Comparison of ENCODE assay signal across 27 mouse cellular contexts in the genomic region with DNA sequence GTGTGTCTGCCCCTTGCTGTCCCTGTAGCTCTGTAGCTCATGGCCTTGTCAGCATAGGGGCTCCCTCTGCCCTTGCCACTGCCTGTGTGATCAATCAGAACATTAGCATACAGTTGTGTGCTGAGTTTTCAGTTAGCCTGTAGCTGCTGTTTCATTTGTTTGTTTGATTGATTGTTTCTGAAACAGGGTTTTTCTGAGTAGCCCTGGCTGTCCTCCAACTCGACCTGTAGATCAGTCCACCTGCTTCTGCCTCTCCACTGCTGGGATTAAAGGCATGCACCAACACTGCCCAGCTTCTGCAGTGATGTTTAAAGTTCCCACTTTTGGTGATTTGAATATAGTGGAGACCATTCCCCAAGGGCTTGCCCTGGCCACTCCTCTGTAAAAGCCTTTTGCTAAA.
DNase-seq lines count a peak whose midpoint lies in the region; ATAC-seq and TF ChIP-seq lines count a peak whose summit lies in the region.
"Had no signal": no experiment of that assay in that cellular context is flagged by ENCODE, and none has a peak within 500 bp of the region (broad histone marks: within the 10 kb centered on the region; RNA-seq: fewer than 3 reads in every experiment).

No protein-coding gene starts in this region.

- no peaks in the 10 kb centered on the region for H3K36me3 ChIP-seq in intestine, embryonic 14.5 days (ENCODE audit: control insufficient read depth, insufficient read depth, low read length)
- H3K36me3 ChIP-seq in intestine, embryonic 16.5 days (ENCODE audit: control insufficient read depth, insufficient read depth, low read length) = no peaks in the 10 kb centered on the region
- H3K36me3 ChIP-seq in liver, adult 2 months (ENCODE audit: control insufficient read depth, insufficient read depth, low read length) = no peaks in the 10 kb centered on the region
- no peaks in the 10 kb centered on the region for H3K36me3 ChIP-seq in liver, embryonic 13.5 days
- H3K36me3 ChIP-seq in liver, postnatal 0 days (replicated peaks; ENCODE audit: insufficient read depth, low read length) = no peaks in the 10 kb centered on the region
- no peaks in the 10 kb centered on the region for H3K36me3 ChIP-seq in hindbrain, embryonic 10.5 days
- H3K36me3 ChIP-seq: forebrain, embryonic 10.5 days; heart, embryonic 10.5 days; heart, embryonic 13.5 days; hindbrain, embryonic 12.5 days; hindbrain, embryonic 15.5 days had no signal

- H3K27ac ChIP-seq in intestine, embryonic 14.5 days (ENCODE audit: low read depth) = no peak overlapping the region
- no peak overlapping the region for H3K27ac ChIP-seq in intestine, embryonic 16.5 days (ENCODE audit: low read length)
- peak overlapping the region; percentile 84 for H3K27ac ChIP-seq in liver, adult 2 months (replicated peaks; ENCODE audit: insufficient read depth, low read depth, low read length)
- H3K27ac ChIP-seq in liver, embryonic 13.5 days = peak overlapping the region; percentile 73
- peak overlapping the region; percentile 77 for H3K27ac ChIP-seq in liver, postnatal 0 days (ENCODE audit: low read depth)
- no peak overlapping the region for H3K27ac ChIP-seq in hindbrain, embryonic 10.5 days
- H3K27ac ChIP-seq: forebrain, embryonic 10.5 days; forebrain, embryonic 13.5 days; heart, adult 2 months; heart, embryonic 10.5 days; heart, embryonic 13.5 days; hindbrain, embryonic 12.5 days; hindbrain, embryonic 15.5 days had no signal

- H3K9me3 ChIP-seq in intestine, embryonic 14.5 days (ENCODE audit: control insufficient read depth, low read length) = no peaks in the 10 kb centered on the region
- H3K9me3 ChIP-seq in intestine, embryonic 16.5 days (ENCODE audit: control insufficient read depth, low read length) = no peaks in the 10 kb centered on the region
- H3K9me3 ChIP-seq in liver, embryonic 13.5 days (replicated peaks) = no peaks in the 10 kb centered on the region; the same call in 1 of the 2 replicates
- H3K9me3 ChIP-seq in liver, postnatal 0 days (ENCODE audit: low read length) = no peaks in the 10 kb centered on the region
- H3K9me3 ChIP-seq in hindbrain, embryonic 10.5 days = no peaks in the 10 kb centered on the region
- H3K9me3 ChIP-seq: forebrain, embryonic 10.5 days; forebrain, embryonic 13.5 days; heart, embryonic 10.5 days; heart, embryonic 13.5 days; hindbrain, embryonic 12.5 days; hindbrain, embryonic 15.5 days had no signal

- ATAC-seq in intestine, embryonic 14.5 days (replicated peaks; ENCODE audit: low FRiP score, low TSS enrichment, low read depth) = no peak
- ATAC-seq in intestine, embryonic 16.5 days = no peak
- no peak for ATAC-seq in liver, embryonic 13.5 days (ENCODE audit: low read depth)
- ATAC-seq in liver, postnatal 0 days = peak; percentile 26
- ATAC-seq: forebrain, embryonic 13.5 days; forebrain, embryonic 16.5 days; Patski had no signal

- no peak for TF ChIP-seq POLR2A in liver, adult 2 months (IDR thresholded peaks at IDR 0.05; ENCODE audit: extremely low read depth, insufficient read depth, low read length)

- no peak for TF ChIP-seq CTCF in liver, adult 2 months (IDR thresholded peaks at IDR 0.05; ENCODE audit: low read depth, low read length)
- TF ChIP-seq CTCF in liver, postnatal 0 days (IDR thresholded peaks at IDR 0.05; ENCODE audit: low read depth) = no peak

- H3K4me2 ChIP-seq in intestine, embryonic 14.5 days (ENCODE audit: low read length) = no peak overlapping the region
- H3K4me2 ChIP-seq in intestine, embryonic 16.5 days (ENCODE audit: low read depth, low read length) = no peak overlapping the region
- no peak overlapping the region for H3K4me2 ChIP-seq in liver, embryonic 13.5 days
- H3K4me2 ChIP-seq in liver, postnatal 0 days (ENCODE audit: low read depth, low read length) = no peak overlapping the region
- H3K4me2 ChIP-seq: forebrain, embryonic 13.5 days; heart, embryonic 13.5 days; hindbrain, embryonic 12.5 days; hindbrain, embryonic 15.5 days had no signal

- H3K9ac ChIP-seq in intestine, embryonic 14.5 days (ENCODE audit: low read length) = no peak overlapping the region
- H3K9ac ChIP-seq in intestine, embryonic 16.5 days (ENCODE audit: low read depth, low read length) = no peak overlapping the region
- peak overlapping the region; percentile 49 for H3K9ac ChIP-seq in liver, adult 2 months (ENCODE audit: low read depth, low read length)
- 0 out of 2 replicates have a peak overlapping the region, but pooled peaks have one; percentile 31 for H3K9ac ChIP-seq in liver, embryonic 13.5 days
- no peak overlapping the region for H3K9ac ChIP-seq in liver, postnatal 0 days (replicated peaks)
- H3K9ac ChIP-seq: forebrain, embryonic 13.5 days; heart, embryonic 13.5 days; hindbrain, embryonic 12.5 days; hindbrain, embryonic 15.5 days had no signal

- 40% methylated on average over 1 of the region's 1 CpGs for WGBS in intestine, embryonic 14.5 days
- 35% methylated on average over 1 of the region's 1 CpGs for WGBS in intestine, embryonic 16.5 days
- WGBS in liver, adult 2 months = 18% methylated on average over 1 of the region's 1 CpGs
- 20% methylated on average over 1 of the region's 1 CpGs for whole genome bisulfite sequencing in liver, embryonic 13.5 days (ENCODE audit: insufficient replicate concordance)
- 41% methylated on average over 1 of the region's 1 CpGs for WGBS in liver, postnatal 0 days (ENCODE audit: insufficient replicate concordance)
- WGBS in hindbrain, embryonic 10.5 days = 60% methylated on average over 1 of the region's 1 CpGs

- DNase-seq in intestine, embryonic 14.5 days (ENCODE audit: low spot score) = peak; percentile 40
- DNase-seq in liver, adult 2 months (ENCODE audit: extremely low read depth, low read depth, low spot score) = peak; percentile 85
- DNase-seq in liver, embryonic 13.5 days = no peak
- peak; percentile 67 for DNase-seq in liver, postnatal 0 days
- no peak for DNase-seq in hindbrain, embryonic 10.5 days (ENCODE audit: low spot score)
- DNase-seq in layer of hippocampus, adult 9-10 months (ENCODE audit: low spot score) = no peak
- no peak for DNase-seq in kidney, postnatal 25 days
- DNase-seq: adrenal gland, postnatal 14 days; cerebellum, adult 11 months; cerebellum, adult 2 months; cerebellum, adult 9-11 months; cerebellum, postnatal 36 days; embryo, embryonic 11 days; gastrocnemius, postnatal 10 days; gastrocnemius, postnatal 36 days; heart, adult 2 months; heart, postnatal 14 days; heart, postnatal 4 days had no signal

- no peaks in the 10 kb centered on the region for H3K79me2 ChIP-seq in liver, adult 2 months (ENCODE audit: control insufficient read depth, insufficient read depth, low read length)

- TF ChIP-seq EP300 in liver, postnatal 0 days (IDR thresholded peaks at IDR 0.05; ENCODE audit: low read depth) = no peak

- no peak overlapping the region for H3K4me3 ChIP-seq in intestine, embryonic 14.5 days (ENCODE audit: low read depth, low read length)
- H3K4me3 ChIP-seq in intestine, embryonic 16.5 days (ENCODE audit: low read length) = no peak overlapping the region
- no peak overlapping the region for H3K4me3 ChIP-seq in liver, adult 2 months (ENCODE audit: insufficient read depth, low read depth, low read length)
- no peak overlapping the region for H3K4me3 ChIP-seq in liver, embryonic 13.5 days (replicated peaks)
- H3K4me3 ChIP-seq in liver, postnatal 0 days (ENCODE audit: low read depth, low read length) = no peak overlapping the region
- H3K4me3 ChIP-seq in hindbrain, embryonic 10.5 days = no peak overlapping the region
- H3K4me3 ChIP-seq: forebrain, embryonic 10.5 days; forebrain, embryonic 13.5 days; heart, adult 2 months; heart, embryonic 10.5 days; heart, embryonic 13.5 days; hindbrain, embryonic 12.5 days; hindbrain, embryonic 15.5 days had no signal

- no peaks in the 10 kb centered on the region; the same call in 1 of the 2 replicates for H3K4me1 ChIP-seq in intestine, embryonic 14.5 days (replicated peaks; ENCODE audit: control insufficient read depth, insufficient read depth, low read length)
- peaks cover 20% of the 10 kb centered on the region for H3K4me1 ChIP-seq in intestine, embryonic 16.5 days (ENCODE audit: control insufficient read depth, insufficient read depth, low read length)
- H3K4me1 ChIP-seq in liver, adult 2 months (ENCODE audit: control insufficient read depth, insufficient read depth, low read length) = peaks cover 10% of the 10 kb centered on the region
- peaks cover 13% of the 10 kb centered on the region for H3K4me1 ChIP-seq in liver, embryonic 13.5 days (replicated peaks)
- peaks cover 16% of the 10 kb centered on the region for H3K4me1 ChIP-seq in liver, postnatal 0 days (ENCODE audit: insufficient read depth)
- peaks cover 14% of the 10 kb centered on the region for H3K4me1 ChIP-seq in hindbrain, embryonic 10.5 days (replicated peaks)
- H3K4me1 ChIP-seq: heart, embryonic 10.5 days had no signal

- no peaks in the 10 kb centered on the region for H3K27me3 ChIP-seq in intestine, embryonic 14.5 days (replicated peaks; ENCODE audit: control insufficient read depth, insufficient read depth, low read length)
- H3K27me3 ChIP-seq in intestine, embryonic 16.5 days (replicated peaks; ENCODE audit: control insufficient read depth, insufficient read depth, low read length) = no peaks in the 10 kb centered on the region
- no peaks in the 10 kb centered on the region for H3K27me3 ChIP-seq in liver, adult 2 months (ENCODE audit: control insufficient read depth, insufficient read depth, low read length)
- H3K27me3 ChIP-seq in liver, embryonic 13.5 days = no peaks in the 10 kb centered on the region
- no peaks in the 10 kb centered on the region for H3K27me3 ChIP-seq in liver, postnatal 0 days (ENCODE audit: insufficient read depth, low read length)
- H3K27me3 ChIP-seq in hindbrain, embryonic 10.5 days (ENCODE audit: insufficient read depth, poor library complexity, severe bottlenecking) = no peaks in the 10 kb centered on the region
- H3K27me3 ChIP-seq: forebrain, embryonic 13.5 days; heart, embryonic 13.5 days; hindbrain, embryonic 12.5 days; hindbrain, embryonic 15.5 days; Patski had no signal

Comparison
In these comparisons a context has a peak if more than half of its experiments do, and no peak if none do; other contexts are left out.
1. DNase-seq: peak in intestine, embryonic 14.5 days (single experiment), liver, adult 2 months (single experiment) and liver, postnatal 0 days (single experiment); none in liver, embryonic 13.5 days (single experiment), hindbrain, embryonic 10.5 days (single experiment), layer of hippocampus, adult 9-10 months (single experiment) and kidney, postnatal 25 days (0 of 2).
2. H3K9ac ChIP-seq: peak in liver, adult 2 months (single experiment) and liver, embryonic 13.5 days (single experiment); none in intestine, embryonic 14.5 days (single experiment), intestine, embryonic 16.5 days (single experiment) and liver, postnatal 0 days (single experiment).
3. H3K27ac ChIP-seq: peak in liver, adult 2 months (single experiment), liver, embryonic 13.5 days (single experiment) and liver, postnatal 0 days (single experiment); none in intestine, embryonic 14.5 days (single experiment), intestine, embryonic 16.5 days (single experiment) and hindbrain, embryonic 10.5 days (single experiment).